Mouse (Mus musculus): ENCODE measurements around the gene Psd4. TPM values are rescaled to one million over a fixed set of nuclear protein-coding genes. Genes with fewer than 3 reads are reported as not detected.

Psd4 gene
- polyA plus RNA-seq, 1 experiment = under 0.01 TPM

- TF ChIP-seq MAX (IDR thresholded peaks at IDR 0.05) (no peak), FOSL1 (IDR thresholded peaks at IDR 0.05; ENCODE audit: insufficient read depth, low read length, poor library complexity, severe bottlenecking) (no peak), CEBPB (IDR thresholded peaks at IDR 0.05; ENCODE audit: low read depth) (no peak)
- no peaks in the 10 kb centered on the region for H3K27me3 ChIP-seq (ENCODE audit: control insufficient read depth, insufficient read depth, insufficient read length)
- no peaks in the 10 kb centered on the region for H3K36me3 ChIP-seq (ENCODE audit: control insufficient read depth, insufficient read depth)
- no peaks in the 10 kb centered on the region for H3K79me3 ChIP-seq (ENCODE audit: low read depth)
- no peak overlapping the region for H3ac ChIP-seq (ENCODE audit: control insufficient read depth, insufficient read length, low read depth)
- no peak overlapping the region for H3K4me3 ChIP-seq (ENCODE audit: insufficient read depth, poor library complexity, severe bottlenecking)
- no peaks in the 10 kb centered on the region for H3K79me2 ChIP-seq (ENCODE audit: control insufficient read depth, insufficient read depth)
Measured at GRCm38 (mm10) chr2:24359347-24359746, 8.0 kb upstream of the Psd4 start.

- Histone ChIP-seq H3K79me3 (ENCODE audit: low read depth) (no peaks in the 10 kb centered on the region), H3K27me3 (ENCODE audit: control insufficient read depth, insufficient read depth, insufficient read length) (no peaks in the 10 kb centered on the region), H3K4me3 (ENCODE audit: insufficient read depth, poor library complexity, severe bottlenecking) (no peak overlapping the region), H3K36me3 (ENCODE audit: control insufficient read depth, insufficient read depth) (no peaks in the 10 kb centered on the region), H3K79me2 (ENCODE audit: control insufficient read depth, insufficient read depth) (no peaks in the 10 kb centered on the region), H3ac (ENCODE audit: control insufficient read depth, insufficient read length, low read depth) (no peak overlapping the region)
- TF ChIP-seq MYOG (IDR thresholded peaks at IDR 0.05; ENCODE audit: control insufficient read depth, extremely low read depth, insufficient read length) (no peak), MAX (IDR thresholded peaks at IDR 0.05) (no peak), FOSL1 (IDR thresholded peaks at IDR 0.05; ENCODE audit: insufficient read depth, low read length, poor library complexity, severe bottlenecking) (no peak), USF1 (IDR thresholded peaks at IDR 0.05; ENCODE audit: low read depth) (no peak), CEBPB (IDR thresholded peaks at IDR 0.05; ENCODE audit: low read depth) (no peak), CTCF (IDR thresholded peaks at IDR 0.05; ENCODE audit: control insufficient read depth, insufficient read depth, insufficient read length) (no peak), MYOD1 (IDR thresholded peaks at IDR 0.05; ENCODE audit: control insufficient read depth, insufficient read length, low read depth) (no peak)
Measured at GRCm38 (mm10) chr2:24363818-24364217, 3.6 kb upstream of the Psd4 start.

GRCm38 (mm10) chr2:24366214-24366975 is 985 bp upstream of the Psd4 start:
- no peak for TF ChIP-seq MYOD1 (IDR thresholded peaks at IDR 0.05; ENCODE audit: control insufficient read depth, insufficient read length, low read depth)
- TF ChIP-seq MAX (IDR thresholded peaks at IDR 0.05) = no peak
- TF ChIP-seq USF1 (IDR thresholded peaks at IDR 0.05; ENCODE audit: low read depth) = no peak
- no peak for TF ChIP-seq MYOG (IDR thresholded peaks at IDR 0.05; ENCODE audit: control insufficient read depth, extremely low read depth, insufficient read length)
- no peak for TF ChIP-seq FOSL1 (IDR thresholded peaks at IDR 0.05; ENCODE audit: insufficient read depth, low read length, poor library complexity, severe bottlenecking)
- no peak for TF ChIP-seq CTCF (IDR thresholded peaks at IDR 0.05; ENCODE audit: control insufficient read depth, insufficient read depth, insufficient read length)
- no peak for TF ChIP-seq CEBPB (IDR thresholded peaks at IDR 0.05; ENCODE audit: low read depth)
- Histone ChIP-seq H3K79me2 (ENCODE audit: control insufficient read depth, insufficient read depth) (no peaks in the 10 kb centered on the region), H3K36me3 (ENCODE audit: control insufficient read depth, insufficient read depth) (no peaks in the 10 kb centered on the region), H3ac (ENCODE audit: control insufficient read depth, insufficient read length, low read depth) (no peak overlapping the region), H3K4me3 (ENCODE audit: insufficient read depth, poor library complexity, severe bottlenecking) (no peak overlapping the region), H3K79me3 (ENCODE audit: low read depth) (no peaks in the 10 kb centered on the region), H3K27me3 (ENCODE audit: control insufficient read depth, insufficient read depth, insufficient read length) (no peaks in the 10 kb centered on the region)

GRCm38 (mm10) chr2:24367895-24368261 is 498 bp downstream of the Psd4 start:
- Histone ChIP-seq H3ac (ENCODE audit: control insufficient read depth, insufficient read length, low read depth) (no peak overlapping the region), H3K79me3 (ENCODE audit: low read depth) (no peaks in the 10 kb centered on the region), H3K4me3 (ENCODE audit: insufficient read depth, poor library complexity, severe bottlenecking) (no peak overlapping the region), H3K79me2 (ENCODE audit: control insufficient read depth, insufficient read depth) (no peaks in the 10 kb centered on the region), H3K27me3 (ENCODE audit: control insufficient read depth, insufficient read depth, insufficient read length) (no peaks in the 10 kb centered on the region), H3K36me3 (ENCODE audit: control insufficient read depth, insufficient read depth) (no peaks in the 10 kb centered on the region)
- TF ChIP-seq MYOD1 (IDR thresholded peaks at IDR 0.05; ENCODE audit: control insufficient read depth, insufficient read length, low read depth) = no peak
- TF ChIP-seq MAX (IDR thresholded peaks at IDR 0.05) = no peak
- TF ChIP-seq USF1 (IDR thresholded peaks at IDR 0.05; ENCODE audit: low read depth) = no peak
- TF ChIP-seq CEBPB (IDR thresholded peaks at IDR 0.05; ENCODE audit: low read depth) = no peak

- Histone ChIP-seq H3K4me3 (ENCODE audit: insufficient read depth, poor library complexity, severe bottlenecking) (no peak overlapping the region), H3K79me2 (ENCODE audit: control insufficient read depth, insufficient read depth) (no peaks in the 10 kb centered on the region), H3K36me3 (ENCODE audit: control insufficient read depth, insufficient read depth) (no peaks in the 10 kb centered on the region), H3K79me3 (ENCODE audit: low read depth) (no peaks in the 10 kb centered on the region), H3K27me3 (ENCODE audit: control insufficient read depth, insufficient read depth, insufficient read length) (no peaks in the 10 kb centered on the region), H3ac (ENCODE audit: control insufficient read depth, insufficient read length, low read depth) (no peak overlapping the region)
- TF ChIP-seq MAX (IDR thresholded peaks at IDR 0.05) (no peak), CTCF (IDR thresholded peaks at IDR 0.05; ENCODE audit: control insufficient read depth, insufficient read depth, insufficient read length) (no peak), MYOD1 (IDR thresholded peaks at IDR 0.05; ENCODE audit: control insufficient read depth, insufficient read length, low read depth) (no peak), USF1 (IDR thresholded peaks at IDR 0.05; ENCODE audit: low read depth) (no peak), CEBPB (IDR thresholded peaks at IDR 0.05; ENCODE audit: low read depth) (no peak), MYOG (IDR thresholded peaks at IDR 0.05; ENCODE audit: control insufficient read depth, extremely low read depth, insufficient read length) (no peak), FOSL1 (IDR thresholded peaks at IDR 0.05; ENCODE audit: insufficient read depth, low read length, poor library complexity, severe bottlenecking) (no peak)
Measured at GRCm38 (mm10) chr2:24378747-24379450, 11.5 kb downstream of the Psd4 start.
